Mouse (Mus musculus) heart, adult 8-10 months (tissue): ENCODE data around the gene Pnkd. TPM values are rescaled to one million over a fixed set of nuclear protein-coding genes. Genes with fewer than 3 reads are reported as not detected.

ENCODE experiments used
- microRNA-seq: library from miRNA; unstranded; fragments of <30 nt; microRNA quantifications from one replicate; pipeline ENCODE4 v1.2.0, GENCODE M21; 2022
- total RNA-seq, 4 experiments: library from RNA; stranded (reverse); gene quantifications; 2 replicates each; pipeline ENCODE4 v1.2.4; 2022

Pnkd gene
- total RNA-seq, 4 experiments from 2014 or later = 125 to 142 (median 135) TPM

Small RNAs within 50 kb of the gene (microRNA-seq; reads per million reads assigned to microRNA genes)
- 32,416 reads per million, percentile 97 among the genes with 10 or more reads in this experiment for gene Mir26b

Other genes with a start within 250 kb of the Pnkd start
- gene Tns1, start 160.5 kb upstream of the Pnkd start, total RNA-seq = 100 to 1,000 TPM; 733 to 828 (median 798) TPM
- 1 to 10 TPM in 3 of 4 experiments, under 1 TPM in 1; 0.52 to 1.8 (median 1.3) TPM for gene Rufy4, start 159.4 kb upstream of the Pnkd start, total RNA-seq
- gene Cxcr2, start 130.9 kb upstream of the Pnkd start, total RNA-seq = under 1 TPM in 2 of 4 experiments, not detected in 2; 0.23 to 0.44 TPM
- not detected for gene Cxcr1, start 90.3 kb upstream of the Pnkd start, total RNA-seq
- gene Arpc2, start 48.8 kb upstream of the Pnkd start, total RNA-seq = 100 to 1,000 TPM; 111 to 149 (median 137) TPM
- gene Gpbar1, start 6.4 kb upstream of the Pnkd start, total RNA-seq = not detected
- gene Aamp, start 192 bp upstream of the Pnkd start, total RNA-seq = 100 to 1,000 TPM in 2 of 4 experiments, 10 to 100 TPM in 2; 95.4 to 107 (median 99.6) TPM
- 10 to 100 TPM; 40.4 to 45.1 (median 44.2) TPM for gene Tmbim1, start 20.7 kb downstream of the Pnkd start, total RNA-seq
- gene Catip, start 77.2 kb downstream of the Pnkd start, total RNA-seq = under 1 TPM; 0.17 to 0.37 (median 0.25) TPM
- gene Slc11a1, start 90.3 kb downstream of the Pnkd start, total RNA-seq = 1 to 10 TPM; 3.9 to 6.6 (median 5.1) TPM
- 100 to 1,000 TPM; 115 to 130 (median 121) TPM for gene Ctdsp1, start 106.6 kb downstream of the Pnkd start, total RNA-seq
- 1 to 10 TPM in 3 of 4 experiments, under 1 TPM in 1; 0.98 to 2.0 (median 1.7) TPM for gene Vil1, start 124.4 kb downstream of the Pnkd start, total RNA-seq
- 10 to 100 TPM in 3 of 4 experiments, 1 to 10 TPM in 1; 9.4 to 12.8 (median 11.6) TPM for gene Cnot9, start 221.1 kb downstream of the Pnkd start, total RNA-seq